Mouse (Mus musculus): Measurements from ENCODE around the gene Kcnd2.
"Not testable (repeated sequence)": the region's sequence is repeated elsewhere in the genome, so short reads cannot be mapped to it uniquely, and the experiment has no call there.

Gene Kcnd2

DNA sequence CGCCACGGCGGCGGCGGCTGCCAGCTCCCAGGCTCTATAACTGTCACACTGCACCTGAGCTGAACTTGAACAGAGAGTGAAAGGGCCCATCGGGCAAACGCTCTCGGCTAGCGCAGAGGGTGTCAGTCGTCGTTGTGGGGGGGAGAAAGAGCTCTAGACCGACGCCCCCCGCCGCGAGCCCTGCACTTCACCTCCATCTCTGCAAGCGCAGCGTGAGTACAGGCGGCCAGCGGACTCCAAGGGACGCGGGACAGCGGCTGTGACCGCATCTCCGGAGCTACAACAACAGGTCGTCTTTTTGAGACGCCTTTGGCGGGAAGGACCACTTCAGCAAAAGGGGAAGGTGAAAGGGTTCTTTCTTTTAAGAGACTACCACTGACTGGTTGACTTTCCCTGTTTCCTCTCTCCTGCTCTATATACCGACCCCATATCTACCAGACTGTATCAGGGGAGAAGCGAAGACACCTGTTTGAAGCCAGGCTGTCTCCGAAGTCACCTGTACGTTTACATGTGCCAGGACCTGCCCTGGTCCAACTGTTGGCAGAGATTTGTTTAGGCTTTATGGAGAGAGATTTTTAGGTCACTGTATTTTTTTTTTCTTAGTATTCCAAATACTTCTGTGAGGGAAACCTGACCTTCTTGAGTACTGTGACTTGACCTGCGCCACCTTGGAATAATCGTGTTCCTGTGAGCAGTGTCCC is at the start of gene Kcnd2:
TSS of gene Kcnd2 (plus strand) at position 13 of the 701 bp plus-strand sequence.
- DNase-seq (ENCODE audit: low spot score in 2 of 2): no peak

GRCm38 (mm10) chr6:21166611-21167010 is 48.7 kb upstream of the Kcnd2 start:
- DNase-seq (ENCODE audit: low spot score in 2 of 2): no peak

- no peak for DNase-seq (ENCODE audit: low spot score in 2 of 2)
These were observed 20.0 kb upstream of the Kcnd2 start for GRCm38 (mm10) chr6:21195341-21195740.

DNA sequence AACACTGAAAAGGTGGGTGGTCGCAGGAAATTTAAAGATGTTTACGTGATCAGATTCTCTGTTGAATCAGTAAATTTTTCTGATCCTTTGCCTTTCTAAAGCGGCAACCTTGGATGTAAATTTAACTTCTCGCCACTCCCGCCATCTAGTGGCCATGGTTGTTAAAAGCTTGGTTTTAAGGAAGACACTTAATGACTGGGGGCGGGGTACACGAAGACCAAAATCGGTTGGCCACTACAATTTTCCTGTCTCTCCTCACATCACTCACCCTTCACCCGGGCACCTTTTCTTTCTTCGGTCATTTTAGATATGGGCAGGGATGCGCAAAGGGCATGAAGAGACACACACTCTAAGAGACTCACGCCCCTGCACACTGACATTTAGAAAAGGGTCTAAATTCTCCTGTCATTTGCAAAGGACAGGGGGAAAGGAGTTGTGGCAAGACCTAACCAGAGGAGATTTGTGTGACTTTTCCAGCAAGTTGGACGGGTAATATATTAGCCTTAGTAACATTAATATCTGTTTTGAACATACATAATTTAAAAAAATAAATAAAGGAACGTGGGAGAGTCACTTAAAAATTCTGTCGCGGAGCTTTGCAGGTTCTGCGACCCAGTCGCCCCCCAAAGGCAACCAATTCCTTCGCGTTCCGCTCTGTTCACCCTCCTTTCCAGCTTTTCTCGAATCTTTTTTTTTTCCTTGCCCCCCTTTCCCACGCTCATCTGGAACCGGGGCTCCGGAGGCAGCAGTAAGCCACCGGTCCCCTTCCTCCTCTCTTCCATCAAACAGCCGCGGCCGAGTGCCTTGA is 1.2 kb upstream of the Kcnd2 start:
- DNase-seq (ENCODE audit: low spot score in 2 of 2): peak; percentile 59 to 72

DNA sequence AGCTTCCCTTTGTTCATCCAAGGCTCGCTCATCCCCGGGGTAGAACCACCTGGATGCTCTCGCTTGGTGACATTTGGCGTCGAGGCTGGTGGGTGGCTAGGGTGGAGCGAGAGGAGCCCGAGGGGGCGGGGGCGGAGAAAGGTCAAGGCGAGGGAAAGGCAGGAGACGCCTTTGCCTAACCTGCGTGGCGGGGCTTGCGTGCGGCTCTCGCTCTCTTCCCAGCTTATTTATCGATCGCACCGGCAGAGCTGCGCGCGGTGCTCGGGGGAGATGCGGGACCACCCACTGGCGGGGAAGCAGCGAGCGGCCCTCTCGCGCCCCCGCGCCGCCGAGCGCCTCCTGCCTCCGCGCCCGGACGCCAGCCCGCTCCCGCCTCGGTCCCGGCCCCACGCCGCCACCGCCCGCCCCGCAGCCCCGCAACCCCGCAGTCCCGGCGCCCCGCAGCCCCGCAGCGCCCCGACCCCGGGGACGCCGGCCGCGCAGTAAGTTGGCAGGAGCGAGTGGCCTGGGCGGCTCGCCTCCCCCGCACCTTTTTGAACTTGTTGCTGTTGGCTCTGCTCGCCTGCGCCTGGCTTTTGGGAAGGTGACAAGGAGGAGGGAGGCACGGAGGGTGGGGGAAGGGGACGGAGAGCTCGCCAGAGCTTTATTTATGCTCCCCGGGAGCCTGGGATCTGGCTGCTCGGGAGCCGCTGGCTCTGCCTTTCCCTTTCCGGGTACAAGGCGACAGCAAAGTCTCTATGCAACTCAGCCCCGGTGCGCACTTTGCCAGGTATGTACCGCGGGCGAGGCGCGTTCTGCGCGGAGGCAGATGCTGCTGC is 421 bp upstream of the Kcnd2 start:
- DNase-seq (ENCODE audit: low spot score in 2 of 2): peak; percentile 55 to 66

DNA sequence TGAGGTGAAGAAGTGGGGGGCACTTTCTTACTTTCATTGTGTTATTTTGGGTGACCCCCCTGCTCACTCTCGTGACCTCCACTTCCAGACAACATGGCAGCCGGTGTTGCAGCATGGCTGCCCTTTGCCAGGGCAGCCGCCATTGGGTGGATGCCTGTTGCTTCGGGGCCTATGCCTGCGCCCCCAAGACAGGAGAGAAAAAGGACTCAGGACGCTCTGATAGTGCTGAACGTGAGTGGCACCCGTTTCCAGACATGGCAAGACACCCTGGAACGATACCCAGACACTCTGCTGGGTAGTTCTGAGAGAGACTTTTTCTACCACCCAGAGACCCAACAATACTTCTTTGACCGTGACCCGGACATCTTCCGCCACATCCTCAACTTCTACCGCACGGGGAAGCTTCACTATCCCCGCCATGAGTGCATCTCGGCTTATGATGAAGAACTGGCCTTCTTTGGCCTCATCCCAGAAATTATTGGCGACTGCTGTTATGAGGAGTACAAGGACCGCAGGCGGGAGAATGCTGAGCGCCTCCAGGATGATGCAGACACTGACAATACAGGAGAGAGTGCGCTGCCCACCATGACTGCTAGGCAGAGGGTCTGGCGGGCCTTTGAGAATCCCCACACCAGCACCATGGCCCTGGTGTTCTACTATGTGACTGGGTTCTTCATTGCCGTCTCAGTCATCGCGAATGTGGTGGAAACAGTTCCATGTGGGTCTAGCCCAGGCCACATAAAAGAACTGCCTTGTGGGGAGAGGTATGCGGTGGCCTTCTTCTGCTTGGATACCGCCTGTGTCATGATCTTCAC is 1.1 kb downstream of the Kcnd2 start:
- DNase-seq (ENCODE audit: low spot score in 2 of 2): no peak

GRCm38 (mm10) chr6:21217156-21217555 is 1.9 kb downstream of the Kcnd2 start:
- DNase-seq (ENCODE audit: low spot score in 2 of 2): no peak

DNA sequence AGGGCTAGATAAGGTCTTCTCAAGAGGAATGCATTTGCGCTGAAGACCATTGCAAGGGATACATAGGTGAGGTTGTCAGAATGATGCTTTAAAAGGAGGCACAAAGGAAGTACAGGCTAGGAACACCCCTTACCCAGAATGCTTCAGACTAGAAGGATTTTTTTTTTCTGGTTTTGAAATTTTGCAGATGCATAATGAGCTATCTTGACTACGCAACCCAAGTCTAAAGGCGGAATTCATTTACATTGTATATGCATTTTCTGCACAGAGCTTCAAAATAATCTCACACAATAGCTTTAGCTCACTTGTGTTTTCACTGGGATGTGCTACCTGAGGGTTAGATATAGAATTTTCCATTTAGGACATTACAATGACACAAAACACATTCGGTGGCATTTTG is 10.8 kb downstream of the Kcnd2 start:
- DNase-seq (ENCODE audit: low spot score in 2 of 2): no peak

GRCm38 (mm10) chr6:21259031-21259430 is 43.7 kb downstream of the Kcnd2 start:
- no peak for DNase-seq (ENCODE audit: low spot score in 2 of 2)

- DNase-seq (ENCODE audit: low spot score in 2 of 2): no peak
These were observed 52.6 kb downstream of the Kcnd2 start for GRCm38 (mm10) chr6:21267897-21268296.

DNA sequence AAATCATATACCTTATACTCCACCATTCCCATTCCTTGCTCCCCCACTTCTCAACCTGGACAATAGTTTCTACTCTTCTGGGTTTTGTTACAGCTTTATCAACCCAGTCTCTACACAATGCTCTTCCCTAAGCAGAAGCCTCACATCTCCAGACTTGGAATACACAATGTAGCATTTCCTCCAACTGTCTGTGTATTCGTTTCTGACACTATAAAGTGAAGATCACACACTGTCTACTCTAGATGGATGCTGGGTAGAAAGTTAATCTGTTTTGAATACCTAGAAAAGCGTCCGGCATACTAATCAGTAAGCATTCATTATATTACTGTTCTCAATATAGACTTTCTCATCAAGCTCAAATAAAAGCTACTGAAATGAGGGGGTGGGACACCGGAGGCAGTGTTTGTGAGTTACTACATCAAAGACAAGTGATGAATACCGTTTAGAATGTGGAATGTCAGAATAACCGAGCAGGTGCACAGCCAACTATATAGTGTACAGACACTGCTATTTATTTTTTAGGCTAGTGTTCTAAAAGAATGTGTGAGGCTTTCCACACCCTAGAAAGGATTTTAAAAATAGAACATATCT is 62.1 kb downstream of the Kcnd2 start:
- no peak for DNase-seq (ENCODE audit: low spot score in 2 of 2)

DNA sequence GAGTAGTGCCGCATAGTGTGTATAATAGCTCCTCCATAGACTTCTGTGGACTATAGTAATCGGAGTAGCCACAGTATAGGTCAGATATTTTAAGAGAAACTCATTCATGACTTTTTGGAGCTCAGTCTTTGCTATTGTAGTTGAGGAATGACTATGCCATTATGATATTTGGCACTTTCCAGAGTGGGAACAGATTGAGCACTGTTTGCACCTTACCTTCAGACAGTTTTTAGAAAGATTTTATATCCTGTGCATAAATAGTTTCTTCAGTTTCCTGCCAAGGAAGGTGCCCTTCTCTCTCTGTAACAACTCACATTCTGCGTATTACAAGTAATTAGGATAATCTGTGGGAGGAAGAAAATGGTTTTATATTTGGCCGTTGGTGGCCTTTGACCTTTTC is 89.6 kb downstream of the Kcnd2 start:
- no peak for DNase-seq (ENCODE audit: low spot score in 2 of 2)

DNA sequence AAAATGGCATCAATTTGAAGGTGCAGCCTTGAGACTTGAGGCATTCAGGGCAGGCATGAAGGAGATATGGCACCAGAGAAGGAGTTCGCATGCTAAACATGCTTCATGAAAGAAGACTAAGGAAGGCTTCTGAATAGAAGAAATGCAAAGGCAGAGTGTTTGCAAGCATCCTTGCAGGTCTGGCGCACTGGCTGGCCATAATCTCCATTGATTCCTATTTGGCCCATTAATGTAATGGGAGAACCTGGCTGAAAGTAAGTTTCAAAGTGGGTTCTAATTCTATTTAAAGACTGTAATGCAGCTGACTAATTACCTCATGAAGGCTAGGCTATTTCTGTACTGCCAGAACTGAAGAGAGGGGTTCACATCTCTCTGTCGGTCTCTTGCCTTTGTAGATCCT is 94.9 kb downstream of the Kcnd2 start:
- no peak for DNase-seq (ENCODE audit: low spot score in 2 of 2)

GRCm38 (mm10) chr6:21321407-21321806 is 106.1 kb downstream of the Kcnd2 start:
- DNase-seq (ENCODE audit: low spot score in 2 of 2): no peak

- no peak for DNase-seq (ENCODE audit: low spot score in 2 of 2)
These were observed 106.9 kb downstream of the Kcnd2 start for GRCm38 (mm10) chr6:21322211-21322610.

- no peak for DNase-seq (ENCODE audit: low spot score in 2 of 2)
These were observed 109.9 kb downstream of the Kcnd2 start for GRCm38 (mm10) chr6:21325251-21325650.

GRCm38 (mm10) chr6:21327081-21327737 is 111.9 kb downstream of the Kcnd2 start:
- no peak for DNase-seq (ENCODE audit: low spot score in 2 of 2)

DNA sequence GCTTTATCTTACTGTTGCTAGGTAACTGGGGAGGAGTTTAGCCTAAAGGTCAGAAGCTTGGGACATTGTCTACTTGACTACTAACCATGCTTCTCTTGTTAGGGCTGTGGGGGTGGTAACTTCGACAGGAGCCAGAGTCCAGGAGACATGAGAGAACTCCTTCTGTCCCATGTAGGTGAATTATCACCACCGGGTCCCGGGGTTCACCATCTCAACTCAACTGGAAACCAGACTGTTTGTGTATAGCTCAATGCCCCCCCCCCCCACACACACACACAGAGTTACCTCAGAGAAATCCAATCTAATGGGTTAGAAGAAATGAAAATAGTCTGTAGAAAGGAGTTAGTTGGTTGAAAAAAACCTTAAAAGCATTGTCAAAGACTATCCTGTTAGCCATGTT is 170.0 kb downstream of the Kcnd2 start:
- not testable (repeated sequence) for DNase-seq (ENCODE audit: low spot score in 2 of 2)

DNA sequence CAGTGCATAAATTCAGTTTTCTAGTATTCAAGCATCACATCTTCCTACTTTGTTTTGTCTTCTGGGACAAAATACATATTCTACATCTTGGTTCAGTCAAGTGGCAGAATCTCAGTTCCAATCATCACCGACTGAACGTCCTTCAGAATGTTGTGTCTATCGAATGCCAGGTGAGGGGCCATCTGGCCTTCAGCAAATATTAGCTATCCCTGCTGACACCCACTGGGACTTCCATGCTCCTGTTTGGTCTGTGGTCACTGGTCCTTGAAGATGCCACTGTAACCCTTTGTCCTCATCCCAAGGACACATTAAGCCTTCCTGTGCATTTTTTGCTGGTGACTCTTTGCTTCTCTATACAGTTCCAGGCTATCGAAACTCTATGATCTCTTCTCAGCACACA is 176.5 kb downstream of the Kcnd2 start:
- DNase-seq (ENCODE audit: low spot score in 2 of 2): no peak

- no peak for DNase-seq (ENCODE audit: low spot score in 2 of 2)
These were observed 198.4 kb downstream of the Kcnd2 start for GRCm38 (mm10) chr6:21413656-21414055.

- peak; percentile 5 to 14 for DNase-seq (ENCODE audit: low spot score in 2 of 2)
These were observed 202.9 kb downstream of the Kcnd2 start for GRCm38 (mm10) chr6:21418246-21418645.

Data from frontal cortex, postnatal 25 days (tissue).